ENCODE assay signal across 25 mouse cellular contexts in genomic region chr15:3938132-3938531, GRCm38 (mm10). TPM values are rescaled to one million over a fixed set of nuclear protein-coding genes. Genes with fewer than 3 reads are reported as not detected.
DNase-seq lines count a peak whose midpoint lies in the region; ATAC-seq and TF ChIP-seq lines count a peak whose summit lies in the region.
"Had no signal": no experiment of that assay in that cellular context is flagged by ENCODE, and none has a peak within 500 bp of the region (broad histone marks: within the 10 kb centered on the region; RNA-seq: fewer than 3 reads in every experiment).

No protein-coding gene starts in this region.

- H3K9ac ChIP-seq in kidney, postnatal 0 days (ENCODE audit: low read depth, low read length), result no peak overlapping the region
- H3K9ac ChIP-seq: kidney, embryonic 15.5 days; liver, postnatal 0 days; neural tube, embryonic 12.5 days; stomach, embryonic 15.5 days had no signal

- no peaks in the 10 kb centered on the region for H3K9me3 ChIP-seq in kidney, postnatal 0 days (replicated peaks; ENCODE audit: low read length)
- H3K9me3 ChIP-seq: kidney, embryonic 15.5 days; limb, embryonic 10.5 days; megakaryocyte, embryonic 14.5 days; neural tube, embryonic 12.5 days; stomach, embryonic 15.5 days had no signal

- DNase-seq in kidney, postnatal 0 days (ENCODE audit: low spot score), result no peak
- no peak for DNase-seq in kidney, postnatal 10 days
- DNase-seq in 3T3-L1 (ENCODE audit: low read depth, low spot score) (peak; percentile 50), 416B (ENCODE audit: low read depth) (peak; percentile 9), NIH3T3 (ENCODE audit: low read depth) (peak; percentile 26)
- no peak for DNase-seq in urinary bladder, postnatal 10 days (ENCODE audit: low spot score)
- DNase-seq: adrenal gland, postnatal 25 days; cerebellum, adult 9-10 months; gastrocnemius, postnatal 36 days; kidney, adult 11 months; liver, postnatal 0 days; lung, postnatal 36 days; midbrain, embryonic 14.5 days; retina, postnatal 1 day; right cerebral cortex, postnatal 4 days; thymus, adult 18-20 months had no signal

- peak; percentile 50; the same call in 1 of the 2 replicates for TF ChIP-seq CTCF in kidney, postnatal 0 days (IDR thresholded peaks at IDR 0.05; ENCODE audit: low read depth)

- no peaks in the 10 kb centered on the region for H3K4me1 ChIP-seq in kidney, postnatal 0 days (replicated peaks; ENCODE audit: insufficient read depth, low read length)
- H3K4me1 ChIP-seq: kidney, embryonic 15.5 days; limb, embryonic 10.5 days; megakaryocyte, embryonic 14.5 days; neural tube, embryonic 12.5 days; stomach, embryonic 15.5 days had no signal

- H3K36me3 ChIP-seq in kidney, postnatal 0 days (ENCODE audit: insufficient read depth, low read length), result no peaks in the 10 kb centered on the region
- H3K36me3 ChIP-seq: kidney, embryonic 15.5 days; limb, embryonic 10.5 days; neural tube, embryonic 12.5 days; stomach, embryonic 15.5 days had no signal

- no peak overlapping the region for H3K4me3 ChIP-seq in kidney, postnatal 0 days (replicated peaks; ENCODE audit: low read depth, low read length)
- H3K4me3 ChIP-seq: kidney, embryonic 15.5 days; limb, embryonic 10.5 days; megakaryocyte, embryonic 14.5 days; neural tube, embryonic 12.5 days; stomach, embryonic 15.5 days had no signal

- no peak for ATAC-seq in kidney, postnatal 0 days (replicated peaks; ENCODE audit: low FRiP score, low read depth)
- ATAC-seq in erythroid progenitor cell, adult 5-6 weeks (replicated peaks; ENCODE audit: low FRiP score, poor library complexity, severe bottlenecking), result no peak
- ATAC-seq: forebrain, embryonic 16.5 days; hindbrain, embryonic 16.5 days; liver, postnatal 0 days had no signal

- no peaks in the 10 kb centered on the region for H3K27me3 ChIP-seq in kidney, postnatal 0 days (ENCODE audit: insufficient read depth, low read length)
- H3K27me3 ChIP-seq: kidney, embryonic 15.5 days; megakaryocyte, embryonic 14.5 days; neural tube, embryonic 12.5 days; stomach, embryonic 15.5 days had no signal

- H3K4me2 ChIP-seq in kidney, postnatal 0 days (ENCODE audit: low read length), result no peak overlapping the region
- H3K4me2 ChIP-seq: kidney, embryonic 15.5 days; liver, embryonic 11.5 days; neural tube, embryonic 12.5 days; stomach, embryonic 15.5 days had no signal

- H3K27ac ChIP-seq in kidney, postnatal 0 days, result no peak overlapping the region
- H3K27ac ChIP-seq: kidney, embryonic 15.5 days; limb, embryonic 10.5 days; neural tube, embryonic 12.5 days; stomach, embryonic 15.5 days had no signal

- 95% methylated on average over 2 of the region's 2 CpGs for WGBS in kidney, postnatal 0 days

RNA-seq across cellular contexts. Expression of gene Fbxo4, which starts 41.2 kb away (rescaled TPM):
- polyA plus RNA-seq in kidney, postnatal 0 days (2015; fragmentation: Nextera tagmentation; extraction: Ambion mirVana), result 17.1 and 18.0 TPM in 2 replicates
- 3.6 TPM in 1 of 2 replicates, not detected in the other for total RNA-seq in erythroid progenitor cell, adult 5-6 weeks (2015; ENCODE audit: low replicate concordance)
- total RNA-seq in erythroid progenitor cell, adult 5-6 weeks (2017; ENCODE audit: low replicate concordance), result 2.4 TPM in 1 of 2 replicates, not detected in the other

RNA-seq across cellular contexts. Expression of gene AW549877, which starts 57.4 kb away (rescaled TPM):
- 32.4 and 33.1 TPM in 2 replicates for polyA plus RNA-seq in kidney, postnatal 0 days (2015; fragmentation: Nextera tagmentation; extraction: Ambion mirVana)
- 18.7 and 25.2 TPM in 2 replicates for total RNA-seq in erythroid progenitor cell, adult 5-6 weeks (2015; ENCODE audit: low replicate concordance)
- total RNA-seq in erythroid progenitor cell, adult 5-6 weeks (2017; ENCODE audit: low replicate concordance), result 6.9 and 8.3 TPM in 2 replicates

Comparison
In these comparisons a context has a peak if more than half of its experiments do, and no peak if none do; other contexts are left out.
1. DNase-seq: peak in 3T3-L1 (single experiment), 416B (single experiment) and NIH3T3 (single experiment); none in kidney, postnatal 0 days (single experiment), kidney, postnatal 10 days (single experiment) and urinary bladder, postnatal 10 days (single experiment).